Mouse (Mus musculus): ENCODE measurements at regions not wholly inside any gene's neighbourhood (a gene's known extent, or its start where the extent isn't known, plus 50 kb on each side); places are given as distances from the start of the nearest gene placed in this dataset.
A peak's percentile ranks its signal among the peaks of the same experiment; 100 is the strongest.

DNA sequence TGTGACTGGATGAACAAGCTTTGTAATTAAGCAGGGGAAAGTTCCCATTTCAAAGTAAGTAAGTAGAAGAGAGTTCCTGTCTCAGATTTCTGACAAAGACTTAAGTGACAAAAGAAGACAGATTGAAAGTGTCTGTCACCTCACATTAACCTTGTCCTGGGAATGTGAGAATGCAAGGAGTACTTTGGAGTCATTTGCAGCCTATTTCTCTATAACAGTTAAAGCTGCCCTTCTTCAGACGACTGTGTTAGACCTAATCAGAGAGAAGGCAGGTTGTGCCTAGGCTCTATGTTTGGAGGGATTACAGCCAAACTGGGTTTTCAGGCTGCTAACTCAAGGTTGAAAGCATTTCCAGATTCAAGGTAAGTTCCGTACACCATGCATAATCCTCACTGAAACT lies 446.5 kb downstream of the Pdgfc start:
- no peaks in the 10 kb centered on the region for H3K4me1 ChIP-seq
- no peak overlapping the region for H3K9ac ChIP-seq (replicated peaks)
- no peaks in the 10 kb centered on the region for H3K9me3 ChIP-seq
- 63% methylated on average over 2 of the region's 2 CpGs for WGBS
- no peak overlapping the region for H3K4me3 ChIP-seq
- H3K27ac ChIP-seq (replicated peaks) = no peak overlapping the region
- H3K4me2 ChIP-seq (replicated peaks) = no peak overlapping the region
- ATAC-seq (ENCODE audit: low FRiP score, low read depth) = no peak
- H3K36me3 ChIP-seq = no peaks in the 10 kb centered on the region
- no peaks in the 10 kb centered on the region for H3K27me3 ChIP-seq

DNA sequence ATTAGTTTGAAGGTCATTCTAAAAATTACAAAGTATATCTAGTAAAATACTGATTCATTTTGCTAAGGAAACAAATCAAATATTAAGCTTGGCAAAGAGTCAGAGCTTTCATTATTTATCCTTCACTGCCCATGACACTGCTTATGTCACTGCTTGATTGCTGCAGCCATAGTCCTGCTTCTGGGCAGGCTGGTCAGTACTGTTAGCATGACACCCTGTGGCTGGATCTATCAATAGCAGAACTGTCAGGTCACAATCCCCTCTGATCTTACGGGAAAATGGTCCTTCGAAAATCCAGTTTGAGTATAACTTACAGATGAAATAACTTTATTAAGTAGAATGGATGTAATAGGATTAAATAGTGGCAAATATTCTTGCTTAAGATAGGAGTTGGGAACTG lies 447.1 kb downstream of the Pdgfc start:
- Histone ChIP-seq H3K27ac (replicated peaks) (no peak overlapping the region), H3K4me2 (replicated peaks) (no peak overlapping the region), H3K4me3 (no peak overlapping the region), H3K4me1 (no peaks in the 10 kb centered on the region), H3K36me3 (no peaks in the 10 kb centered on the region), H3K27me3 (no peaks in the 10 kb centered on the region), H3K9ac (replicated peaks) (no peak overlapping the region), H3K9me3 (no peaks in the 10 kb centered on the region)
- no peak for ATAC-seq (ENCODE audit: low FRiP score, low read depth)
- 69% methylated on average over 2 of the region's 2 CpGs for WGBS

DNA sequence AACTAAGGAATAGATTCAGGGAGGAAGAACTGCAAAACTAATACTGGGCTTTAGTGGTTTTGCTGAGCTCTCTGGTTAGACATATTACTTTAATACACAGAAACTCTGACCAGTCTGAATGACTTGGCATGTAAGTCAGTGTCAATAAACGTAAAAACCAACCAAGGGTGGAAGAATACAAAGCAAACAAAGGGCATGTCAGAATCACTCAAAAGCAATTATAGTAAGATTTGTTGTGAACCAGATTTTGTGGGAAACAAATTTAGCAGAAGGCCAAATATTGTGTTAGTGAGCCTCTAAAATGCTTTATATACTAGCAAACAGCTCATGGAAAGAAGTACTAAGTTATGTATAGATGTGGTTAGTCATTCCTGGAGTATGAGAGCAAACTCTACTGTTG lies 427.1 kb upstream of the Ctso start:
- Histone ChIP-seq H3K4me2 (replicated peaks) (no peak overlapping the region), H3K4me3 (no peak overlapping the region), H3K36me3 (no peaks in the 10 kb centered on the region), H3K4me1 (no peaks in the 10 kb centered on the region), H3K9me3 (no peaks in the 10 kb centered on the region), H3K27me3 (no peaks in the 10 kb centered on the region), H3K27ac (replicated peaks) (no peak overlapping the region), H3K9ac (replicated peaks) (no peak overlapping the region)
- 90% methylated on average over 1 of the region's 1 CpGs for WGBS
- ATAC-seq (ENCODE audit: low FRiP score, low read depth) = no peak

DNA sequence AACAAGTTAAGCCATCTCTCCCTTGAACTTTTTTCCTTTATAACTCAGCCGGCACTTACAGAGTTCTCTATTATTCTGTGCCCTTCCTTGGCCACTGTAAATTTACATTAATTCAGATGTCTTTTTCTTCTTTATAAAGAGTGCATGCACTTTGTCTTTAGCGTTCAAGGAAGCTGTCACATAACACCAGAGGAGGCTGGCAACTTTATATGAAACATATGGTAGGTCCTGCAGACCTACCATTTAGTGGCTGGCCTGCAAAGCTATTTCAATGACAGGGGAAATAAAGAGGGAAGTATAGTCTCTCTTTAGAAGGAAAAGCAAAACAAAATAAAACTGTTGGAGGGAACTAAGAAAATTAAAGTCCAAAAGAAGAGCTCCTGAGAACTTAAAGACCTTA lies 423.8 kb upstream of the Ctso start:
- no peak for ATAC-seq (ENCODE audit: low FRiP score, low read depth)
- Histone ChIP-seq H3K9ac (replicated peaks) (no peak overlapping the region), H3K27ac (replicated peaks) (no peak overlapping the region), H3K4me1 (no peaks in the 10 kb centered on the region), H3K27me3 (no peaks in the 10 kb centered on the region), H3K4me2 (replicated peaks) (no peak overlapping the region), H3K4me3 (no peak overlapping the region), H3K9me3 (no peaks in the 10 kb centered on the region), H3K36me3 (no peaks in the 10 kb centered on the region)
- WGBS = 54% methylated on average over 2 of the region's 2 CpGs

DNA sequence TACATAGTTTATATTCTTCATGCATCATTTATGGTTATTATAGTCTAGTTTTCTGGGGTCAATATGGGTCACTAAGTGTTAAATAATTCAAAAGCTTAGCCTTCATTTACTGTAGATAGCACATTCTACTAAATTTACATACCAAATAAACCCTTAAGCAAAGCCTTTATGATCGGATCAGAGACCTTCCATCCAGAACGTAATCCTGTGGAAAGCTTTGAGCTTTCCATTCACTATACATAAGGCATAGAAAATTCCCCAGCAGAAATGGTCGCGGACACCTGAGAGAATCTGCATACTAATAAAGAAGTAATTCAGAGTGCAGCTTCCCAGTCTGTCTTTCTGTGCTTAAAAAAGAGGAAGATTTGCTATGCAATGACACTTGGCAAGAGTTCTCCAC lies 410.6 kb upstream of the Ctso start:
- H3K9me3 ChIP-seq = no peaks in the 10 kb centered on the region
- H3K36me3 ChIP-seq = no peaks in the 10 kb centered on the region
- H3K27me3 ChIP-seq = no peaks in the 10 kb centered on the region
- no peak overlapping the region for H3K4me2 ChIP-seq (replicated peaks)
- peaks cover 5% of the 10 kb centered on the region; the same call in 1 of the 2 replicates for H3K4me1 ChIP-seq
- no peak overlapping the region for H3K27ac ChIP-seq (replicated peaks)
- H3K9ac ChIP-seq (replicated peaks) = no peak overlapping the region
- ATAC-seq (ENCODE audit: low FRiP score, low read depth) = peak; percentile 91
- no peak overlapping the region for H3K4me3 ChIP-seq
- WGBS = 23% methylated on average over 4 of the region's 4 CpGs

DNA sequence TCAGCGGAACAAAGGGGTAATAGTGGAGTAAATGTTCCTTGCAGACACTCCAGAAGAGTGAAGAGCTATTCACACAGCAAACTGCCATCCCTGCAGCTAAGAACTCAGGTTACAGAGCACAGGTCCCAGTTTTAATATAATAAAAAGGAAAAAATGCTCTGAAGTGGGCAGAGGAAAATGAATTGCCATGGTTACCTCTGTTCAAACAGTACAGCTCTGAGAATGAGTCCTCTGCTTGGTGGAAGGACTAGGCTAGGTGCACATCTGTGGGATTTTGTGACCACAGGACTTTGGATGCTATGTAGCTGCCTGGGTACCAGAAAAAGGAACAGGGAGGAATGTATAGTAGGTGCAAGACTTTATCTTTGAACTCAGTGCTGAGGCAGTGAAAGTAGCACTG lies 401.5 kb upstream of the Ctso start:
- no peak for ATAC-seq (ENCODE audit: low FRiP score, low read depth)
- Histone ChIP-seq H3K36me3 (no peaks in the 10 kb centered on the region), H3K9ac (replicated peaks) (no peak overlapping the region), H3K4me3 (no peak overlapping the region), H3K4me1 (no peaks in the 10 kb centered on the region), H3K27me3 (no peaks in the 10 kb centered on the region), H3K9me3 (no peaks in the 10 kb centered on the region), H3K4me2 (replicated peaks) (no peak overlapping the region), H3K27ac (replicated peaks) (no peak overlapping the region)
- 78% methylated on average over 1 of the region's 1 CpGs for WGBS

DNA sequence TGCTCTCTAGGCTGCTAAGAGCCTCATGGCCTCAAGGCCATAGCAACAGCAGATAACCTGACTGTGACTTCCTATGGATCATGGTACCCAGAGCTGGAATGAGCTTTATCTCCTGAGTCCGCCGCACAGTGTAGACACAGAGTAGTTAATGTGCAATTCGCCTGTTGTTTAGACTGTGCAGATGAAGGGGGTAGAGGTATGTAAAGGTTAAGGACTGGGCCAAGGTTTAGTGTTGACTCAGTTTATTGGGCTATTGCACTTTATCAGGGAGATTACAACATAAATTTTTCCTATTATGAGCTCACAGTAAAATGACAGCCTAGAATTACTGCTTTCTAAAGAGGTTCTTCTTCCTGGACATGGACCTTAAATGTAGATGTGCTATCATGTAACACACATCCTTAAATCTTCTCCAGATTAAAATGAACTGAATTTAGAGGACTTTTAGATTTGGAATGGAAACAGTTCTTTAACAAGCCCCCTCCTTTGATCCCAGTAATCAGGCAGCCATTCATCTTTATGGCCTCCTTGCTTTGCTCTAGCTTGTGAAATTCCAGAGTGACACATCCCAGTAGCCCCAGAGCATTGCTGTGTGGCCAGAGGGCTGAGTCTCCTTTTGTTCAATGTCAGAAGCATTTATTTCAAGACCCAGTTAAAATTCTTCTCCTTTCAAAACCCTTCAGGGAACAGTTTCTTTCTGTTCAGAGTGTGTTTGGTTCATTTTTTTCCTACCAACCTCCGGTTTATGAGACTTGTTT lies 396.8 kb upstream of the Ctso start:
- Histone ChIP-seq H3K4me2 (replicated peaks) (no peak overlapping the region), H3K36me3 (no peaks in the 10 kb centered on the region), H3K9ac (replicated peaks) (no peak overlapping the region), H3K4me3 (no peak overlapping the region), H3K9me3 (no peaks in the 10 kb centered on the region), H3K4me1 (no peaks in the 10 kb centered on the region), H3K27ac (replicated peaks) (no peak overlapping the region), H3K27me3 (no peaks in the 10 kb centered on the region)
- 84% methylated on average over 4 of the region's 4 CpGs for WGBS
- ATAC-seq (ENCODE audit: low FRiP score, low read depth) = no peak

DNA sequence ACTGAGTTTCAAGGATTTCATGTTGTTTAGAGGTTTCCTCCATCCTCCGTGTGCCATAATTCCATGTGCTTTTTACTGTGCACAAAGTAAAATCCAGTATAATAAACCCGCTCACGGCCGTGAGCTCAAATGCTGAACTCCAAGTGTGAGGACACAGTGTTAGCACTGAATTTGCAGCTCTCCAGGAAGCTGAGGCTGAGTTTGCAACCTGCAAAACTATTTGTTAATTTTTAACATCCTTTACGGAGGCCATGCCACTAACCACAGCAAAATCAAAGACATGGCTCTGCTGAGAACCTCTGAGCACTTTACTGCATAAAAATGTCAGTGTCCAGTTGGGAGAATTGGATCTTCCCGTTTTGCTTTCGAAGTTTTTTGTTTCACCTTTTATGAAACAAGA lies 377.6 kb upstream of the Ctso start:
- no peak overlapping the region for H3K27ac ChIP-seq (replicated peaks)
- H3K4me1 ChIP-seq = no peaks in the 10 kb centered on the region
- no peak overlapping the region for H3K9ac ChIP-seq (replicated peaks)
- no peak overlapping the region for H3K4me2 ChIP-seq (replicated peaks)
- ATAC-seq (ENCODE audit: low FRiP score, low read depth) = no peak
- no peak overlapping the region for H3K4me3 ChIP-seq
- H3K36me3 ChIP-seq = no peaks in the 10 kb centered on the region
- H3K27me3 ChIP-seq = no peaks in the 10 kb centered on the region
- WGBS = 82% methylated on average over 7 of the region's 7 CpGs
- H3K9me3 ChIP-seq = no peaks in the 10 kb centered on the region

DNA sequence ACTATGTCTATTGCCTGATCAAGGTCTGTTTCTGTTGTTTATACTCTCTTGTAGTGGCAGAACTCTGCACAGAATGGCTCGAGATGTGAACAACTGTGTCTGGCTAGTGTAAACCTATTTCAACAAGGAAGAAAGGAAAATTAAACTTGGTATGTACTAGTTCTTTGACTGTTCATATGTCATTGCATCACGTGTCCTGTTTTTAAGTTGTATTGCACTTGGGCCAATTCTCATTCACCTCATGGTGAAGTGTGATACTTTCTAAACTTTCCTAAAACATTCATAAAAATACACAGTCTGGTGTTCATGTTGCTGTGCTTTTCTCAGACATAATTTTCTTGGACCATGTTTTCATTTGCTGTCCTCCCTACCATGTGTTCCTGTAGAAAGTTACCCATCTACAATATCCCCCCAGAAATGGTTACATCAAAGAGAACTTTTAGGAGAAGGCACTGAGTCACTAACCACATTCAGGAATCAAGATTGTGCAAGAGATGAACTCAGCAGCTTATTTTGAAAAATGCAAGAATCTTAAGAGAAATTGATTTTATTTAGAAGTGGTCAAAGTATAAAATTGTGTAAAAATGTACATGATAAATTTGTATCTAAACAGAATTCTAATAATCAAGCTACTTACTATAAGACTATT lies 369.7 kb upstream of the Ctso start:
- ATAC-seq (ENCODE audit: low FRiP score, low read depth) = no peak
- WGBS = 82% methylated on average over 2 of the region's 2 CpGs
- no peak overlapping the region for H3K4me2 ChIP-seq (replicated peaks)

DNA sequence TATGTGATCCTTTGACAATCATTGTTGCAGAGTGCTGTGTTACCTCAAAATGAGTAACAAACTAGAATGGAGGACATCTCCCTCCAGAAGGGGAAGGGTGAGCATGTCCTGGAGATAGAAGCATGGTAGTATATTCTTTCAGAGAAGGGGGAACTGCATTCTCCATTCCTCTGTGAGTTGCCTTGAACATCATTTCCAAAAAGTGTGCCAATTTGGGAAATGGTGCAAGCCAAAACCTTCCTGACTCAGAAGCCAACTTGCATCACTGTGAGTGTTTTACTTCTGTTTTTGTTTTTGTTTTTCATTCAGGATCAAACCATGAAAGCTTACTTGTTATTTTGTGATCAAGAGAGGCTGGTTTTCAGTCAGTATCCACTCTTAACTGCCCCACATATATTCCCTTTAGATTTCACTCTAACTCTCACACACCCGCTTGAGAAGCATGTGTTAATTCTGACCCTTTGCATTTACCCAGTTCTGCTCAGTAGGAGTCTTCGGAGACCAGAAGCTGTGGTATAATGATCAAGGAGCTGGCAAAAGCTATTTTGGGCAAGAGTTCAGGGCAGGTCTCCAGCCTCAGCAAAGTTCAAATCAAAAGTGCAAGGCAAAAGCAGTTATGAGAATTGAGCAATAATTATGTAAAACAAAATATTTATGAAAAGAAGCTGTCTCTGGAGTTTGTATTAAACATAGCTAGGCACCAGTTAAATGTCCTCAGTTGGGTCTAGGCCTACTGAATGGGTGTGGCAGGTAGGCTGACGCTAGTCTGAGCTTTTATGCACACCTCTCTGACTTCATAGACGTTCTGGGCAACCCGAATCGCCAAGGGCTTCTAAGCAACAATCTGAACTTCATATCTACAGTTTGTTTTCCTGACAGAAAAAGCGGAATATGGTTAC lies 368.3 kb upstream of the Ctso start:
- ATAC-seq (ENCODE audit: low FRiP score, low read depth) = no peak
- Histone ChIP-seq H3K27ac (replicated peaks) (no peak overlapping the region), H3K4me2 (replicated peaks) (no peak overlapping the region), H3K27me3 (no peaks in the 10 kb centered on the region), H3K9me3 (no peaks in the 10 kb centered on the region), H3K4me3 (no peak overlapping the region), H3K9ac (replicated peaks) (no peak overlapping the region), H3K4me1 (no peaks in the 10 kb centered on the region), H3K36me3 (no peaks in the 10 kb centered on the region)
- 86% methylated on average over 7 of the region's 7 CpGs for WGBS

More for the DNA sequence above, 369.7 kb upstream of the Ctso start:
- Histone ChIP-seq H3K4me1 (no peaks in the 10 kb centered on the region), H3K9ac (replicated peaks) (no peak overlapping the region), H3K9me3 (no peaks in the 10 kb centered on the region), H3K27ac (replicated peaks) (no peak overlapping the region), H3K4me3 (no peak overlapping the region), H3K36me3 (no peaks in the 10 kb centered on the region), H3K27me3 (no peaks in the 10 kb centered on the region)

DNA sequence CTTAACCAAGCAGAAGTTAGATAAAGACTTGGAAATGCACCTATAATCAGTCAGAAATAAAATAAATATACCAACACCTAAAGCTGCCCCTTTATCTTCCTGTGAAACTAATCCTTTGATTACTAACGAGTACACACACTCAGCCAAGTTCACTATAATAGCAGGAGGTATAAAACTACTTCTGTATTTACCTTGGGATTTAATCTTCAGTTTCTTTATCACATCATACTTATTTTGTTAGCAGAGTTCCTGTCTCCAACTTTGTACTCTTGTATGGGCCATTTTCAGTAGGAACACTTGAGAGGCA lies 367.7 kb upstream of the Ctso start:
- no peak overlapping the region for H3K4me3 ChIP-seq
- no peak for ATAC-seq (ENCODE audit: low FRiP score, low read depth)
- no peak overlapping the region for H3K9ac ChIP-seq (replicated peaks)
- 65% methylated on average over 1 of the region's 1 CpGs for WGBS
- no peaks in the 10 kb centered on the region for H3K9me3 ChIP-seq
- no peaks in the 10 kb centered on the region for H3K36me3 ChIP-seq
- H3K4me2 ChIP-seq (replicated peaks) = no peak overlapping the region
- H3K27me3 ChIP-seq = no peaks in the 10 kb centered on the region
- H3K4me1 ChIP-seq = no peaks in the 10 kb centered on the region
- no peak overlapping the region for H3K27ac ChIP-seq (replicated peaks)

DNA sequence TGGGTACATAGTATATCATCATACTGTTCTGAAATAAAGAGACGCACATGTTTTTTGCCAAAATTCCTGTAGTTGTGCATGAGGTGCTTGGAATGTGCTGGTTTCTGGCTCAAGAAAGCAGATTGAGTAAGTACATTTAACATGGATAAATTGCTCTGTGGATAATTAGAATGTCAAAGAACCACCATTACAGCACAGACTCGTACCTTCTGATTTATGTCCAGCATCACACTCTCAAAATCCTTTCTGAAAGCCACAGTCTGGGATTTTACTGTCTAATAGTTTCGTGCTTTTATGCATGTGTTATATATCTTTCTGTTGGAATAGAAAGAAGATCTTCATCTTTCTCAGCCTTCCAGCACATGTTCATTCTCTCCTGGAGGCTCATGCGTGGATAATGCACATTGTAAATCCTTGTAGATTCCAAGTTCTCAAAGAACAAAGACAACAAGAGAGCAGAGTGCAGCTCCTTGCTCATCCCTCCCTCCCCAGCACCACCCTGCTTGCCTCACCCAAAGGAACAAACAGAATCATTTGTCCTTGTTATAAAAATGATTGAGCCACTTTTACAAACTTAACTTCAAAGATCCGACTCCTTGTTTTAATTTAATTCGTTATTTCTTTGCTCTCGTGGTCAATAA lies 348.9 kb upstream of the Ctso start:
- ATAC-seq (ENCODE audit: low FRiP score, low read depth) = no peak
- Histone ChIP-seq H3K9me3 (no peaks in the 10 kb centered on the region), H3K4me1 (no peaks in the 10 kb centered on the region), H3K9ac (replicated peaks) (no peak overlapping the region), H3K4me3 (no peak overlapping the region), H3K27ac (replicated peaks) (no peak overlapping the region), H3K4me2 (replicated peaks) (no peak overlapping the region), H3K27me3 (no peaks in the 10 kb centered on the region), H3K36me3 (no peaks in the 10 kb centered on the region)
- WGBS = 76% methylated on average over 7 of the region's 7 CpGs
